Mouse (Mus musculus): ENCODE results near the gene Mep1a.
A peak's percentile ranks its signal among the peaks of the same experiment; 100 is the strongest.
"Not testable (repeated sequence)": the region's sequence is repeated elsewhere in the genome, so short reads cannot be mapped to it uniquely, and the experiment has no call there.

Gene Mep1a

DNA sequence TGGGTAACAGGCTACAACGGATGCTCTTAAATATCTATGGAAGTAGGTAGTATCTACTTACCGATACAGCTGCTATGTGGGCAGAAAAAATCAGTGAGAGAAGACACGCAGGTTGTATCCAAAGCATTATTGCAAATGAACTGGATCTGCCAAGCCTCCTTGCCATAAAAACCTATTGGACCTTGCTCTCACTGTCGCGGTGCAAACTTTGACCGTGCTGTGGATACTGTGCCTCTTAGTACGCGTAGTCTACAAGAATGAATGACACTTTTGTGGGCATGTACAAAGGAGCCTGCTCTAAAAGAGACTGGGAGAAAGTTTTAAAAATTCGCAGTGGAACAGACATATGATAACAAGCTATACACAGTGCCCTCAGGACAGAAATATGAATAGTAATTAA lies at the start of gene Mep1a:
Mep1a (minus strand) TSS at position 221 of the 400 bp plus-strand sequence.
- no peak for DNase-seq (ENCODE audit: low read depth in 1 of 2, low spot score in 2 of 2)

DNA sequence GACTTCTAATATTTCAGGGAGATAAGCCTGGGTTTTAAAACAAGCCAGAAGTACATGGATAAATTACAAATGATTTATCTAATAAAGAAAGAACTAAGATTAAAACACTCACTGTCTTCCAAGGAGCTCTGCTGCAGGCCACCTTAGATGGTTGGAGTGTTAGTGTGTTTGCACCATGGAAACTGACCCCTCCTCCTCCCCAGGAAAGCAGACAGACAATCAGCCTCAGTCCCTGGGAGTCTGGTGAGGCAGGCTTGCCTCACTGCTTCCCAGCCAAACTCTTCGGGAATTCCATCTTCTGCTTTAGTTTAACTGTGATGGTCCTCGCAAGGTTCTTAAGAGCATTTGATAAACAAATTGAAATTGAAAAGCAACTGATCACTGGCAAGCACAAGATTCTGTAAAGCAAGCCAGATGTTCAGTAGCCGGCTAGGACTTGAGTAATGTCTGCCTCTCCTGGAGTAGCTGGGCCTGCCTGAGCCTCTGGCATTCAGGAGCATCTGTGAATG lies 48.6 kb upstream of the Mep1a start:
- no peak for DNase-seq (ENCODE audit: low read depth in 1 of 2, low spot score in 2 of 2)

DNA sequence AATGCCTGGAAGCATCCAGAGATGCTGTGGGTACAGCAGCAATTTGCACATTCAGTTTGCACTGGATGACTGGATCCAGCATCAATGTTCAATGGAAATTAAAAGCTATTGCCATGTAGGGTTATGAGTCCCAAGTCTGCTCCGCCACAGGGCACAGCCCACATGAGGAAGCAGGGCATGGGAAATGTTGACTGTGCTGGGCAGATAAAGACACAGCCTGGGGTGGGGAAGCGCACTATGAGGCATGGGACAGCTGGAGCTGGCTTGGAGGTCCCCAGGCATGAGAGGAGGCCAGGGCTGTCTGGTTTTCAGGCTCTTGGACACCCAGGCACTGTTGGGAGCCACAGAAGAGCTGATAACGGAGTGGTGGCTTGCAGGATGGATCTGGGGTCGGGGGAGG lies 41.4 kb upstream of the Mep1a start:
- no peak for DNase-seq (ENCODE audit: low read depth in 1 of 2, low spot score in 2 of 2)

DNA sequence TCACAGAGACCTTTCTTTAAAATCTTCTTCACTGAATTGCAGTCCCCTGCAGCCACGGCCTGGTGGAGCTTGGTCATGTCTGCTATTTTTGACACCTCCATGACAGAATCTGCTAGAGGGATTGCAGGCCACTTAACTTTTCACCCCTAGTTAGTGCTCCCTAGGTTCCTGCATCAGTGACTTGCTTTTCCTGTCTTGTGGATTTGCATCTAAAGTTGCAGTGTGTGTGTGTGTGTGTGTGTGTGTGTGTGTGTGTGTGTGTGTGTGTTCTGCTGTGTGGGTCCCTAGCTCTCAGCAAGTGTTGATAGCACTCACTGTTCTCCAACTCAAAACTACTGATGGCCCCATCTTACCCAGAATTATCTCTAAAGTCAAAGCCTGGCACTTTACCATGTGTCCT lies 40.9 kb upstream of the Mep1a start, which contains the start of gene Ankrd66:
Ankrd66 (minus strand) TSS at position 101 of the 400 bp plus-strand sequence.
- DNase-seq (ENCODE audit: low read depth in 1 of 2, low spot score in 2 of 2), result no peak

DNA sequence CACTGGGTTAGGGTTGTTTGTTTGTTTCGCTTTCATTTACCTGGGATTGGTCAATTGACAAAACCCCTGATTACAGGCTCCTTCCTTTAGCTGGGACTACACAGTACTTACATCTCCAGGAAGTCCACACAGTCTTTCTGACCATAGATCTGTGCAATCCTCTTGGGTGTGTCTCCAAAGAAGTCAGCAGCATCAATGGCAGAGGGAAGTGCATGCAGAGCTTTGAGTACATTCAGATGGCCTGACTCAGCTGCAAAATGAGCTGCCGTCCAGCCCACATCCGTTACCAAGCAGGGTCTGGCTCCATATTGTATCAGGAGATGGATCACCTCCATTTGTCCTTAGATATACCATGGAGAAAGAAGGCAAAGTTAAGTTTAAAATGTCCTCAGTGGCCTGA lies 36.2 kb upstream of the Mep1a start:
- peak in 1 of 2 experiments; percentile 11 for DNase-seq (ENCODE audit: low read depth in 1 of 2, low spot score in 2 of 2)

DNA sequence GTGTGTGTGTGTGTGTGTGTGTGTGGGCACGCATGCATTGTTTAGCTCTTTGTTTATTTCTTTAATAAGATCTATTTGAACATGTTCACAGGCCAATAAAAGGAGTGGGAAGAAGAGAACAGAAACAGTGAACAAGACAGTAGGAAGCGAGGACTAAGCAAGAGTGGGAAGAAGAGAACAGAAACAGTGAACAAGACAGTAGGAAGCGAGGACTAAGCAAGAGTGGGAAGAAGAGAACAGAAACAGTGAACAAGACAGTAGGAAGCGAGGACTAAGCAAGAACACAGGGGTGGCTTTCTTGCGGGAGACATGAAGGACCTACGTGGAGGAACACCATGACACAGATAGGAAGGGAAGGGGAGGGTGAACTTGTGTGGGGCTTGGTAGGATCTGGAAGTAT lies 34.2 kb upstream of the Mep1a start:
- DNase-seq (ENCODE audit: low read depth in 1 of 2, low spot score in 2 of 2), result not testable (repeated sequence)

DNA sequence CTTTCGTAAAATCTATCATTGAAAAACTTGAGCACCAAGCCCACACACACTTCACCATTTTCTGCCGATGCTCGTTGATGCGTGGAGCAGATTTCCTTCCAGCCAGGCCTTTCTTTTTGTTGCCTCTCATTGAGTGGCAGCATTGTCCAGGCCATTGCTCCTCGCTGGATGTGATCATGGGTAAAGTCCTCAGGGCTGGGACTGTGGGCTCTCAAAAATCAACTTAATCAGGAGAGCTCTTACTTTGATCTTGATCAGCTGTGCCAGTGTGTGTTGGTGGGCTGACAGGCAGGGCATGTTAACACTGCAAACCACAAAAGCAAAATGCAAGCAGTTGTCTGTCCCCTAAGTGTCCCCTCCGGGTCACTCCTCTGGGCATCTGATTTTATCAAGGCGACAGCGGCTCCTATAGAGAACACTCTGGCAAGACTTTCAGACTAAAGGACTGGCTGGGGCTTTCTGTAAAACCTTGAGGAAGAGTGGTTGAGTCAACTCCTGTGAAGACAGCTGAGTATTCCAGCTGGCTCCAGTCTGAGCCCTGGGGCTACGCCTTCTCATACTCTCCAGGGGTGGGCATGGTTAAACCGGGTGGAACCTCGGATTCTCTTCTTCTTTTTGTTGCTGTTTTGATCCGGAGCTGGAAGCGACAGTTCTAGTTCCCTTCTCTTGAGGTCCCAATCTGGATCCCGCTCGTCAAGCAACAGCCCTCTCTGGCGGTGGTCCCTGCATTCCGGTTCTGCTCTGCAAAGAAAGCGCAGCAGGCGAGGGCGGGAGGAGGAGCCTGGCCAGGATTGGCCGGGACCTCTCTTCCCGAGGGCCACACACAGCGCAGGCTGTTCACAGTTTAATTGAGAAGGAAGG lies 32.0 kb upstream of the Mep1a start:
- no peak for DNase-seq (ENCODE audit: low read depth in 1 of 2, low spot score in 2 of 2)

DNA sequence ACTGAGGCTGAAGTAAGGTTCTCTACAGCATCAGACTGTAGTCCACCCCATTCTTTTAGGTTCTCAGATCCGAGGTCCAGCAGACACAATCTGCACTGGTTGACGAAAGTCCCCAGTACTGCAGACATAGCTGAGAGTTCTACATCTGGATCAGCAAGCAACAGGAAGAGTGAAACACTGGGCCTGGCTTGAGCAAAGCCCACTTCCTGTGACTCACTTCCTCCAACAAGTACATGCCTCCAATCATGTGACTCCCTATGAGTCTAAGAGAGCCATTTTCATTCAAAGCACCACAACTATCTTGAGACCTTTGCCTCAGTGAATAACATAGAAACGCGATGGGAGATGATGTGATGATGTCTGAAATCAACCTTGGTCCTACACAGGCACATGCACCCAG lies 28.6 kb upstream of the Mep1a start:
- no peak for DNase-seq (ENCODE audit: low read depth in 1 of 2, low spot score in 2 of 2)

DNA sequence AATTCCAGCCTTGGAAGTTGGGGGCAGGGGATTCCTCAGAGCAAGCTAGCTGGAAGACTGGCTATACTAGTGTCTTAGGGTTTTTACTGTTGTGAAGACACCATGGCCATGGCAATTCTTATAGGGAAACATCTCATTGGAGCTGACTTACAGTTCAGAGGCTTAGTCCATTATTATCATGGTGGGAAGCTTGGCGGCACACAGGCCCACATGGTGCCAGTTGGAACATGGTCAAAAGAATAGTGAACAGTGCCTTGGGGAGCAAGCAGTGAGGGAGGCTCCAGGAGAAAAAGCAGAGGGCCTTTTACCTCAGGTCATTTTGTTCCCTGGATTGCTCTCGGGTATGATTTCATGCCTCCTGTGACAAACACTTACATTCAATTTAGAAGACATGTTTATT lies 27.9 kb upstream of the Mep1a start:
- DNase-seq (ENCODE audit: low read depth in 1 of 2, low spot score in 2 of 2), result no peak

DNA sequence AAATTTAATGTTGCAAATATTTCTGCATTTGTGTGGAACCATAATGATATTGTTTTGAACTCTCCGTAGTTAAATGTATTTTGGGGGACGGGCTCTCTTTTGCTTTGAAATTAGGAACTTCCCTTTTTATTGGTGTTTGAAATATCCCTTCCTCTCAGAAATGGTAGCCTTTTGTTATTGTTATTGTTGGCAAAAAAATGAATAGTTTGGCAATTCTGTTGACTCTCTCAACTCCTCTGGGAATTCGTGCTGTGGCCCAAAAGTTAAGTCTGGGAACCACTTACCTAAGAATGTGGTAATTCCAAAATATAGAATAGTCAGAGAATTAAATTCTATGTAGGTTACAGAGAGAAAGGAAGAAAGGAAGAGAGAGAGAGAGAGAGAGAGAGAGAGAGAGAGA lies 17.6 kb upstream of the Mep1a start:
- DNase-seq (ENCODE audit: low read depth in 1 of 2, low spot score in 2 of 2), result no peak

DNA sequence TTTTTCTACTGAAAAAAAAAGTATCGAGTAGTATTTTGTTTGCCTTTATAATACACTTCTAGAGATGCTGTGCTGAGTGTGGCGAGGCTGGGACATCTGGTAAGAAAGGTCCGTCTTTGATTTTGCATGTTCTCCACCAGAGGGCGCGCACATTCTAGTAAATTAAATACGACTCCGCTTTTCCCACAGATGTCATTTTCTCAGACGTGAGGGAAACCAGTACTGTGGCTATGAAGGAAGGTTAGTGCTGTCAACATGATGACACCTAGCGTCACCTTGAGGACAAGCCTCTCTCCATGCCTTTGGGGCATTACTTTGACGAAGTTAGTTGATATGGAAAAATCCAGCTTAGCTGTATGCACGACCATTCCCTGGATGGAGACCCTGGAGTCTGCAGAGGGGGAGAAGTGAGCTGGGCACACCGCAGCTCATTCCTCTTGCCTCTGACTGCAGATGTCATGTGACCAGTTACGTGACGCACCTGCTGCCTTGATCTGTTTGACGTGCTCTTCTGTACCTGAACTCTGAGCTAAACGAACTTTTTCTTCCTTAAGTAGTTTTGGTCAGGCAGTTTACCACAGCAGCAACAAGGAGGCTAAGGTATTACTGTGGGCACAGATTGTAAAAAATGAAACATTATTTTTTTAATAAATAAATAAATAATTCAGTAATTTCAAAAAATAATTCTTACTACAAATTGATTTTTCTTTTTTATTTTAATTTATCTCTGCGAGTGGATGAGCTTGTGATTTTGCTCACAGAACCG lies 16.2 kb upstream of the Mep1a start:
- DNase-seq (ENCODE audit: low read depth in 1 of 2, low spot score in 2 of 2), result peak; percentile 13 to 21

DNA sequence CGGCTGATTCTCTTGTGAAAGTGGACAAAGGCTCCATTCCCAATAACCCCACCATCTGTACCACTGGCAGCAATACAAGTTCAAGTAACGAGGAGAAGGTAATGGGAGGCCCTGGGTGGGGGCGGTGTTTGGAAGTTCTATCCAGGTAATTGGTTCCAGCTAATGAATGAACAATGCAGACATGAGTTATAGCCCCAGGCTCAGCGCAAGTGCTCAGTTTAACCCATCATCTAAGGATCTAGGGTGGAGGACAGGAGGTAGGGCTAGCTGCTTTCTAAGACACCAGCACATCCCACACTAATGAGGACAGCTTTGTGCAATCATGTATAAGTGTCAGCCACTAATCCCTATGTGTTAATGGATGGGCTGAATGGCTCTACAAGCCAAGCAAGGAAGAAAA lies 8.2 kb upstream of the Mep1a start:
- no peak for DNase-seq (ENCODE audit: low read depth in 1 of 2, low spot score in 2 of 2)

DNA sequence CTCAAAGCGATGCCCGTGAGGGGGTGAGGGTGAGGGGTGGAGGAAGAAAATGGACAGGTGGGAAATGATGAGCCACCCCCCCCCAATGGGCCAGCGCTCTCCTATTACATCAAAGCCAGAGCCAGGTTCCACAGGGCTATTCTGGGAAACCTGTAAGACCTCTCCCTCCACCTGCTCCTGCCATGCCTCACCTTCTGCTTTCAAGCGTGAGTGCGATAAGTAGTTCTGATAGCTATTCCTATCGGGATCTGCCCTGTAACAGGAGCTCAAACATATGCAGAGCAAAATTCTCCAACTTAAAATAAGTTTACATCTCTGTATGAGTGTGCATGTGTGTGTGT lies 2.0 kb upstream of the Mep1a start:
- DNase-seq (ENCODE audit: low read depth in 1 of 2, low spot score in 2 of 2), result no peak

DNA sequence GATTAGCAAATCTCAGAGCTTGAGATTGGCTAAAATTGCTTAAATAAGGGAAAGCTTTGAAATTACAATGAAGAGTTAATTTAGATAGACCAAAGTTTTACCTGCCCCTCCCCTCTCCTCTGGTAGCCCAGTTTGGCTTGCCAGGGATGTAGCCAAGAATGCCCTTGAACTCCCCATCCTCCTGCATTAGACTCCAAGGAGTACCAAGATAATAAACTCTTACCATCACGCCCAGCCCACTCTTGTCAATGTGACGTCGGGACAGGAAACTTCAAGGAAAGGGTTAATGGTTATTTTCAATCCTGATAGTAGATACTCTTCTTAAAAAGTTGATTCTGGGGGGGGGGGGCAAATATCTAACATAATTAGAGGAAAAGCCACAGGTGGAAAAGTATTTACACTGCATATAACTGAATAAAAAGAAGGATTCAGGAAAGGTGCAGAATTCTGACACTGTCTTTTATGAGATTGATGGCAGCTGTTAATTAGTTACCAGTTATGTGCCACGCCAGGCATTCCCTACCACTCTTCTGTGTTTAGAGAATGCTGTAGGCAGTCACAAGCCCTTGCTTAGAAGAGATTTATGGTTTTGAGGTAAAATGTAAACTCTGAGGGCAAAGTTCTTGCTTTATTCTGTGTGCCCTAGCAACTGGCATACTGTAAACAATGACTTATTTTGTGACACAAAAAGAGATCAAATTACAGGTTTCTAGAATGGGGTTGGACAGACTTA lies 1.4 kb upstream of the Mep1a start:
- no peak for DNase-seq (ENCODE audit: low read depth in 1 of 2, low spot score in 2 of 2)

DNA sequence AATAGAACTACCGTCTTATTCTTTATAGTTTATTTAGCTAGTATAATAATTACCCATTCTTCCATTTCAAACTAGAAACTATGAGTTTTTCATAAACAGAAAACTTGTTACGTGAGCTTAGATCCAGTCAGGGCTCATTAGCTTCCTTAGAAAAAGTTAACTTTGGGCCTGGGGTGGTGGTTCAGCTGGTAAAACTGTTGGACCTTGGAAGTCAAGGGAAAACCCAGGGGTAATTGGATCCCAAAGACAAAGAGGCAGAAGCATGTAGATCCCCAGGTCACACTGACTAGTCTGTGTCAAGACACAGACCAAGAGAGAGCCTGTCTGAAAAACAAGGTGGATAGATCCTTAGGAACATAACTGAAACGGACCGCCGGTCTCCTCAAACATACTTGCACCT lies 981 bp downstream of the Mep1a start:
- no peak for DNase-seq (ENCODE audit: low read depth in 1 of 2, low spot score in 2 of 2)

DNA sequence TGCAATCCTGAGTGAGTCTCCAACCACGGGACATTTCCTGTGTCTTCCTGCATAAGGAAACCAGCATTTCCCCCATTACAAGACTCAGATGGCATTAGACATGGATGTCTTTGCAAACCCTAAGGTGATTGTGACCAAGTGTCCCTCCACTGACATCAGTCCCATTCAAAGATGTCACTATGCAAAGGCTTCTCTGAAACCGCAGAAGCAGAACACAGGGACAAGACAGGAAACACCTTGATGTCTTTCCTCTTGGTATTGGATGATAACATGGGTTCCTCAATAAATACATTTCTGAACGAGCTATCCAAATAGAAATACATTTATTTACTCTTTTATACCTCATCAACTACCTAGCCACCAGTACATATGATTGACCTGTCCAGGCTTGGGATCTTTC lies 1.4 kb downstream of the Mep1a start:
- DNase-seq (ENCODE audit: low read depth in 1 of 2, low spot score in 2 of 2), result no peak

DNA sequence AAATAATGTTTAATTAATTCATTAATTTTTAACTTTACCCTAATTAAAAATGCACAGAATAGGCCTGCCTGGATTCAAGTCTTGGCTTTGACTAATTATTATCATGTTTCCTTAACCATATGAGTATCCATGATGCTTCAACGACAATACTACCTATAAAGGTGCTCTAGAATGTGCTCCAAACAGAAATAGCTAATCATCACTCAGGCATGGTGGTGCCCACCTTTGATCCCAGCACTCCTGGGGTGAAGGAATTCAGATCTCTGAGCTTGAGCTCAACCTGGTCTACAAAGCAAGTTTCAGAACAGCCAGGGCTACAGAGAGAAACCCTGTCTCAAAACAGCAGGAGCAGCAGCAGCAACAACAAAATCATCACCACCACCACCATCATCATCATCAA lies 2.1 kb downstream of the Mep1a start:
- DNase-seq (ENCODE audit: low read depth in 1 of 2, low spot score in 2 of 2), result no peak

DNA sequence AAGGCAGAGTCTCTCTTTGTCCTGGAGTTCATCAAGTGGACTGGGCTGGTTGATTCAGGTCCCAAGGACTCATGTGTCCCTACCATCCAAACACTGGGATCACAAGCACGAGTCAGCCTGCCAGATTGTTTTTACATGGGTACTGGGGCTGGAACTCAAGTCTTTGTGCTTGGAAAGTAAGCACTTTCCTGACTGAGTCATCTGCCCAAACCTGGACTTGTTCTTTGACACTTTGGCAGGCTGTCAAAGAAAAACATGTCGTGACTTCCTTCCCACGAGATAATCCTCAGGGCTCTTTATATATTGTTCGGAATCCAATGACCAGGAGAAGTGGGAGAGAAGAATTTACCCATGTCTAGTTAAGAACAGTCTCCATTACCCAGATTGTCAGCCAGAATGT lies 5.1 kb downstream of the Mep1a start:
- DNase-seq (ENCODE audit: low read depth in 1 of 2, low spot score in 2 of 2), result no peak

DNA sequence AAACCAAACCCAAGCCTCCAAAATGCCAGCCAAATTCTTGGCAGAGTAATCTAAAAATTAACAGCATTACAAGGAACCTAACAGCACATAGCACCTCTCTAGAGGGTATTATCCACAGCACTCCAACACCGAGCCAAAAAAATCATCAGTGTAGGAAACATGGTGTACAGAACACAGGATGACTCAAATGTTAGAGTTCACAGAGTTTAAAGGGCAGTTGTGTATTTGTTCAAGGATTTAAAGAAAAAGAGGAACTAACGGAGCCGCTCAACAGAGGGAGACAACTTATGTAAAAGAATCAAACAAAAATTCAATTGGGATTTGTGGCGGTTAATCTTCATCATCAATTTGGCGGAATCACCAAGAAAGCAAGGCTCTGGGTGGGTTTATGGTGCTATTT lies 7.1 kb downstream of the Mep1a start:
- DNase-seq (ENCODE audit: low read depth in 1 of 2, low spot score in 2 of 2), result no peak

DNA sequence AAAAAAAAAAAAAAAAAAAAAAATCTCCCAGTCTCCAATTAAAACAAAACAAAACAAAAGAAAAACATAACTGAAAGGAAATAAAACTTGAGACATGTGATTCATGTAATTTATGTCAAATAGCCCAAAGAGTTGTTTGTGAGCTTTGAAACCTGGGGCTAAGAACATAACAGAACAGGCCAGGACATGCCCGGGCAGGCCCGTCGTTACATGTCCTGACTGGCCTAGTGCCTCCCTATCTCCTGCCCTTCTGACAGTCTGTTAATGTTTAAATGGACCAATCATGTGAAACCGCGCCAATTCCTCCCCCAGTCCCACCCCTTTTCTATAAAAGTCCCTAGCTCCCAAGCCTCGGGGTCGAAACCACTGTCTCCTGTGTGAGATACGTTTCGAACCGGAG lies 12.2 kb downstream of the Mep1a start:
- not testable (repeated sequence) for DNase-seq (ENCODE audit: low read depth in 1 of 2, low spot score in 2 of 2)

DNA sequence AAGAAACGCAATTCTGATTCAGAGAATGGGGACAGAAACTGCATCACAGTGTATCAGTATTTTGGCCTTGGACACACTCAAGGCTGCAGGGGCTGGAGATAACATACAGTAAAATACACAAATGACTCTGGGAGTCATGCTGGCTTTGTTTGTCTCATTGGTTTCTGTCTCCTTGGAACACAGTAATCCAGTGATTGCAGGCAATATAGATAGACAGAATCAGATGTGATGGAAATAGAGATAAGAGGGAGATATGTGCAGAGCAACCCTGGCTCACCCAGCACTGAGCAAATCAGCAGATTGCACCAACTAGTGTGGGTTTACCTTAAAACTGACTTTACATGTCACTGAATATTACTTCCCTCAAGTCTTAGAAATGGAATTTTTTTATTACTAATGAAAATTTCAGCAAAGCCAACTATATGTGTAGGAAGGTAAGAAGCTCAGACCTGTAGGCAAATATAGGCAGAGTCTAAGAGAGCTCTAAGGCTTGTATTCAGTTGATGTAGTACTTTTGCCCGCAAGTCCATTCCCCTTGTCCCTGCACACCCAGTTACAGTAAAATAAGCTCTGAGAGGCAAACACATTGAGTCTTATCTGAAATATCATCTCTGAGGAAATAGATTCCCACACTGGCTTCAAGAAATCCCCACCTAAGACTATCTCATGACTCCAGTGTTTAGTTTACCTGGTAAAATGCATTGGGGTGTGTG lies 14.0 kb downstream of the Mep1a start:
- no peak for DNase-seq (ENCODE audit: low read depth in 1 of 2, low spot score in 2 of 2)

Data from monocyte, adult 2 months (primary cell).